Mouse (Mus musculus): ENCODE results near the gene Lsr. TPM values are rescaled to one million over a fixed set of nuclear protein-coding genes. Genes with fewer than 3 reads are reported as not detected.

Lsr gene
- polyA plus RNA-seq, 1 experiment: not detected

DNA sequence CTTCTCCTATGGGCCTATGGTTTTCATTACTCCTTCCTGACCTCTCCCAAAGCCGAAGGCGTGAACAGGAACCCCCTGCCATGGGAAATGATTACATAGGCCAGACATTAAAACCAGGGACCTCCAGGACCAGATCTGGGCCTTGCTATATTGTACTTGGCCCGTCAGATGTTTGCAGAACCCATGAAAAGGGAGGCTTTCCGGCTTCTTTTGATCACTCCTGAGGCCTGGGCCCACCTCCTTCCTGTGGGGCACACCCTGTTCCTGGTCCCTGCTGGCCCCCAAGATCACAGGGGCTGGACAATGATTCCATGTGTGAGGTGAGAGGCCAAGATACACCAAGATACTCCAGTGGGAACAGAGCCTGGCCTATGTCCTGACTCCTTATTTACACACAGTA is 4.1 kb downstream of the Lsr start:
- WGBS: 91% methylated on average over 4 of the region's 4 CpGs
- H3K4me3 ChIP-seq (ENCODE audit: insufficient read depth, low read depth, low read length): no peak overlapping the region
- TF ChIP-seq POLR2A (IDR thresholded peaks at IDR 0.05; ENCODE audit: insufficient read depth, low read depth, low read length) (no peak), CTCF (IDR thresholded peaks at IDR 0.05; ENCODE audit: insufficient read depth, low read depth, low read length) (no peak)
- peaks cover 8% of the 10 kb centered on the region for H3K4me1 ChIP-seq (ENCODE audit: control insufficient read depth, insufficient read depth, low read length)
- H3K27ac ChIP-seq (ENCODE audit: insufficient read depth, low read depth, low read length): no peak overlapping the region

DNA sequence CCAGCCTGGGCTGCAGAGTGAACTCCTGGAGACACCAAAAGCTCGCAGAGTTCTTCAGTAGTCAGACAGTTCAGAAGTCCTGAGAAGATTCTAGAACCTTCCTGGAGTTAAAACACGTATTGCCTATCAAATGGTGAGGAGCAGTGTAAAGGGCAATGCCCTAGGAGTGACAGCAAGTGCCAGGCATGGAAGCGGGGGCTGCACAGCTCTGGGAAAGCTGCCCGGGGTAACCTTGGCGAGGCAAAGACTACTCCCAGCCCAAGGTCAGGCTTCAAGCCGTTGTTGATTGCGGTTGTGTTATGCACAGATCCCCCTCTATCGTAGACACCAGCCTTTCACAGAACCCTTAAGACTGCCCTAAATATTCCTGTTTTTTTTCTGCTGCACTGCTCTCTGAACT is 4.7 kb downstream of the Lsr start:
- TF ChIP-seq POLR2A (IDR thresholded peaks at IDR 0.05; ENCODE audit: insufficient read depth, low read depth, low read length): no peak
- TF ChIP-seq CTCF (IDR thresholded peaks at IDR 0.05; ENCODE audit: insufficient read depth, low read depth, low read length): no peak
- H3K27ac ChIP-seq (ENCODE audit: insufficient read depth, low read depth, low read length): no peak overlapping the region
- 91% methylated on average over 8 of the region's 8 CpGs for WGBS
- H3K4me1 ChIP-seq (ENCODE audit: control insufficient read depth, insufficient read depth, low read length): peaks cover 7% of the 10 kb centered on the region
- H3K4me3 ChIP-seq (ENCODE audit: insufficient read depth, low read depth, low read length): no peak overlapping the region

DNA sequence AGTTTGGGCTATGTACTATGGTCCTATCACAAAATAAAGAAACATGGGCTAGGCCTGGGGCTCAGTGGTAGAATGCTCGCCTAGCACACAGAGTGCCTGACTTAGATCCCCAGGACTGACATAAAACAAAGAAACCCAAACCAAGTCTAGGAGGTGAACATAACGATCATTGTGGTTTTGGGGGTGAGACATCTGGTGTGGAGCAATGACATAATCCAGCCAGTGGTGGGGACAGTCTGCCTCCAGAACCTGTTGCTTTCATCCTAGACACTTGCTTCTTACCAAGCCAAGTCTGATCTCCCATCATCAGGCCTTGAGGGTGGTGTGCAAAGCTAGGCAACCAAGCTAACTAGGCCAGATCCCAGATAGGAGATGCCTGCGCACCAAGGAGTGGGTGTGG is 6.6 kb downstream of the Lsr start:
- 90% methylated on average over 3 of the region's 3 CpGs for WGBS
- no peak for TF ChIP-seq CTCF (IDR thresholded peaks at IDR 0.05; ENCODE audit: insufficient read depth, low read depth, low read length)
- no peak for TF ChIP-seq POLR2A (IDR thresholded peaks at IDR 0.05; ENCODE audit: insufficient read depth, low read depth, low read length)
- peaks cover 4% of the 10 kb centered on the region; the same call in 1 of the 2 replicates for H3K4me1 ChIP-seq (ENCODE audit: control insufficient read depth, insufficient read depth, low read length)

DNA sequence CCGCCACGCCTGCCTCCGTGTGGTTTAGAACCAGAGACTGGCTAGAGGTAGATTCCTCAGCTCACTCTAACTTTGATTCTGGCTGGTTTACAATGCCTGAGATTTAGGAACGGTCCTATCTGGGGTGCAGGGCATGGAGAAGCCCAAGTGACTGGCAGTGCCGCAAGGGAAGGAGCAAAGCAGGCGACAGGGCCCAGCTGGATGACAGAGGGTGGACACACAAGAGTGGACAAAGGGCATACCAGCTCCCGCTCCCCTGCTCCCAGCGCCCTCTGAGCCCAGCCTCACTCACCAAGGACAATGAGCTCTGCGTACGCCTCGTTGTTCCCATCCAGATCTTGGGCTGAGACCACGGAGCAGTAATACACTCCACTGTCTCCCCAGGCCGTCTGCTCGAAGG is 7.6 kb downstream of the Lsr start:
- H3K4me3 ChIP-seq (ENCODE audit: insufficient read depth, low read depth, low read length): no peak overlapping the region
- no peak overlapping the region for H3K27ac ChIP-seq (ENCODE audit: insufficient read depth, low read depth, low read length)
- WGBS: 73% methylated on average over 14 of the region's 14 CpGs
- peaks cover 4% of the 10 kb centered on the region; the same call in 1 of the 2 replicates for H3K4me1 ChIP-seq (ENCODE audit: control insufficient read depth, insufficient read depth, low read length)
- TF ChIP-seq POLR2A (IDR thresholded peaks at IDR 0.05; ENCODE audit: insufficient read depth, low read depth, low read length) (no peak), CTCF (IDR thresholded peaks at IDR 0.05; ENCODE audit: insufficient read depth, low read depth, low read length) (no peak)

More for the DNA sequence above, 6.6 kb downstream of the Lsr start:
- Histone ChIP-seq H3K27ac (ENCODE audit: insufficient read depth, low read depth, low read length) (no peak overlapping the region), H3K4me3 (ENCODE audit: insufficient read depth, low read depth, low read length) (no peak overlapping the region)

DNA sequence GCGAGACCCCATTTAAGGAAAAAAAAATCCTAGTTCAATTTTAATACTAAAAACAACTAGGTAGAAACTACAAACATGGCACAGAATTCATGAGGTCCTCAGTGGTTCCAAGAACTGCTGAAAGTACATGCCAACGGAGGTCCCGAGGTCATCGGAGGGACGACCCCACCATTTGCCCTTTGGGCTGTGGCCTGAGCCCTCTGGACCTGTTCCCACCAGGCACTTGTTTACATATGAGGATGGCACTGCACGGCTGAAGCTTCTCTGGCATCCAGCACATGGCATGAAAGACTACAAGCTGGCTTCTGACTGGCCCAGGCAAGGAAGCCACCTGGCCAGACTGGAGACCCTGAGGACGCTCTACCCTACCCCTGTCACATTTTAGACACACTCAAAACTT is 8.9 kb downstream of the Lsr start:
- H3K4me1 ChIP-seq (ENCODE audit: control insufficient read depth, insufficient read depth, low read length): peaks cover 6% of the 10 kb centered on the region; the same call in 1 of the 2 replicates
- no peak for TF ChIP-seq CTCF (IDR thresholded peaks at IDR 0.05; ENCODE audit: insufficient read depth, low read depth, low read length)
- TF ChIP-seq POLR2A (IDR thresholded peaks at IDR 0.05; ENCODE audit: insufficient read depth, low read depth, low read length): no peak
- 82% methylated on average over 7 of the region's 7 CpGs for WGBS
- no peak overlapping the region for H3K4me3 ChIP-seq (ENCODE audit: insufficient read depth, low read depth, low read length)
- H3K27ac ChIP-seq (ENCODE audit: insufficient read depth, low read depth, low read length): no peak overlapping the region

DNA sequence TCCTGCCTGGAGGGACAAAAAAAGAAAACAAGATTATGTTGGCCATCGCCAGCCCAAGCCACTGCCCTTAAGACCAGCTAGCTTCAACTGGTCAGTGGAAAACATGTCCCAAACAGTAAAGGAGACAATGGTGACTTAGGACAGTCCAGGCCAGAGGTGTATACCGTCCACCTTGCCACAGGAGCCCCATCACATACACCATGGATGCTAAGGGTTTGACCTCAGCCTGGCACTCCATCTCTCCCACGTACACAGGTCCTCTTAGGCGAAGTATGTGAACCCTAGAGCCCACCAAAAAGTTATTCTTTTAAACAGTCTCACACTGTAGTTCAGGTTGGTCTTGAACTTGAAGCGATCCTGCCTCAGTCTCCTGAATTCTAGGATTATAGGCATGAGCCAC is 10.4 kb downstream of the Lsr start:
- peaks cover 19% of the 10 kb centered on the region for H3K4me1 ChIP-seq (ENCODE audit: control insufficient read depth, insufficient read depth, low read length)
- no peak for TF ChIP-seq POLR2A (IDR thresholded peaks at IDR 0.05; ENCODE audit: insufficient read depth, low read depth, low read length)
- TF ChIP-seq CTCF (IDR thresholded peaks at IDR 0.05; ENCODE audit: insufficient read depth, low read depth, low read length): no peak
- 92% methylated on average over 5 of the region's 5 CpGs for WGBS
- no peak overlapping the region for H3K4me3 ChIP-seq (ENCODE audit: insufficient read depth, low read depth, low read length)
- H3K27ac ChIP-seq (ENCODE audit: insufficient read depth, low read depth, low read length): no peak overlapping the region

DNA sequence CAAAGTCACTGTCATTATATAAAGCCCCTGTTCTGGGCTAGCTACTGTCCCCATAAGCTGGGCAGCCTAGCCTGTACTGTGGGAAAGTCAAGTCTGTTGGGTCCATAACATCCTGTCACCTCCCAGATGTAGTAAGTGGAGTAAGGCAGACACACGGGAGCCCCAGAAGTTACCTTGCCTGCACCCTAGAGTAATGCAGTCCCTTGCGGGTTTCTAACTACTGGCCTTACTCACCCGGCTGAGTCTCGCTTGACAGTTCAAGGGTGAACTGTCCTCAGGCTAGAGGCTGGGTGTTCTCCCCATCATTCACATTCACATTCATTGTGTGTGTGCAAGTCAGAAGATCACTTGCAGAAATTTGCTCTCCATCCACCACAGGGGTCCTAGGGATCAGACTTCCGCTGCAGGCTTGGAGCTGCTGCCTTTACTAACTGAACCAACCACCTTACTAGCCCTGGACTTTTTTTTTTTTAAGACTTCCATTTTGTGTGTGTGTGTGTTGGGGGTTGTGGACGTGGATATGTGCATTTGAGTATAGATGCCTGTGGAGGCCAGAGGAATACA is 13.4 kb downstream of the Lsr start:
- Histone ChIP-seq H3K4me3 (ENCODE audit: insufficient read depth, low read depth, low read length) (no peak overlapping the region), H3K4me1 (ENCODE audit: control insufficient read depth, insufficient read depth, low read length) (peaks cover 24% of the 10 kb centered on the region), H3K27ac (ENCODE audit: insufficient read depth, low read depth, low read length) (no peak overlapping the region)
- 80% methylated on average over 6 of the region's 6 CpGs for WGBS
- TF ChIP-seq CTCF (IDR thresholded peaks at IDR 0.05; ENCODE audit: insufficient read depth, low read depth, low read length) (no peak), POLR2A (IDR thresholded peaks at IDR 0.05; ENCODE audit: insufficient read depth, low read depth, low read length) (no peak)

DNA sequence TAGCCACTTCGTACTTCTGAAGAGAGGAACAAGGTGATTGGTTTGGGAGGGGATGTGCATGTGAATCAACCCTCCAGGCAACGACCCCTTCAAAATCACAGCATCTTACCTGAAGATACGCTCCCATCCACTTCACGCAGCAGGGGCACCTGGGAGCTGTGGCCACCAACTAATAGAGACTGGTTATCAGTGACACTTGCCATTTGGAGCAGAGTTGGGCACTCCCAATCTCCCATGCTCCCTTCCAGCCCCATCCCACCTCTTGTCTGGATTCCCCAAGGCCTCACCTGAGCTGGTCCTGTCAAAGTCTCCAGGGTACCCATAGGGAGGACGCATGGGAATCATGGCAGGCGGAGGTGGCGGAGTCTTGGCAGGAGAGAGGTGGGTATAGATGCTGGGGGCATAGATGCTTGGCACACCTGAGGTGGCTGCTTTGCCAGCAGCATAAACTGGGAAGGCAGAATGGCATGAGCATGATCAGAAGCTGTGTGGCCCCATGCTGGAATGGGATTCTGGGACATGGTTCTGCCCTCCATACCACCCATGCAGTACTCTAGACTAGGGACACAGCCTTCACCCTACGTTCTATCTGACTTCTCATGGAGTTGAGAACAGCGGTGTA is 14.3 kb downstream of the Lsr start:
- 94% methylated on average over 9 of the region's 9 CpGs for WGBS
- no peak overlapping the region for H3K4me3 ChIP-seq (ENCODE audit: insufficient read depth, low read depth, low read length)
- no peak overlapping the region for H3K27ac ChIP-seq (ENCODE audit: insufficient read depth, low read depth, low read length)
- peaks cover 26% of the 10 kb centered on the region for H3K4me1 ChIP-seq (ENCODE audit: control insufficient read depth, insufficient read depth, low read length)
- no peak for TF ChIP-seq CTCF (IDR thresholded peaks at IDR 0.05; ENCODE audit: insufficient read depth, low read depth, low read length)
- TF ChIP-seq POLR2A (IDR thresholded peaks at IDR 0.05; ENCODE audit: insufficient read depth, low read depth, low read length): no peak

DNA sequence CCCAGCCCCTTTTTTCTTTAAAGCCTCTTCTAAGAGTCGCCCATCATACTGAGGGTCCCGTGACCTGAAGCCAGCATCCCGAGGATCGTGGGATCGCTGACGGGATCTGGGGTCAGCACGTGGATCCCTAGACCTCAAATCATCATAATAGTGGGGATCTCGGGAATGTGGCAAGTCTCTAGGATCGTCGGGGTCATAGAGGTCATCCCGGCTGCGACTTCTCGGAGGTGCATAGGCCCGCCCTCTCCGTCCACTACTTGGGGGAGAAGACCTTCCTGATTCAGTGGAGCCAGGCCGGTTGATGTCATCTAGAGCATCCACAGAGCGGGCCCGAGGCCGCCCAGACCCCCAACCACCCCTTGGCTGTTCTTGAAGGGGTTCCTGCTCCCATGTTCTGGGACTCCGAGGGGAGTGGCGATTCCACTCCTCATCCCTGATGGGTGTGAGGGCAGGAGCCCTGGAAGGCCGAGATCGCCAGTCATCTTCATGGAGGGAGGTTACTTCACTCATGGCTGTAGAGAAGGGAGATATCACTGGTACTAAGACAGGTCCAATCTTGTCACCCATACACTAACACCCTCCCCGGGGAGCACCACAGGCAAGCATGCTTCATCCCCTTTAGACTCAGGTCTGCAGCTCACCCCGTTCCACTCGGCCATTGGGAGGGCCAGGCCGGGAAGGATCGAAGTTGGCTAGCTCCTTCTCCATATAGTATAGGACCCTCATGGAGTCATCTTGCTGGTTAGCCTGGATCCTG is 15.0 kb downstream of the Lsr start:
- 78% methylated on average over 28 of the region's 28 CpGs for WGBS
- Histone ChIP-seq H3K4me3 (ENCODE audit: insufficient read depth, low read depth, low read length) (peak overlapping the region; percentile 100), H3K27ac (ENCODE audit: insufficient read depth, low read depth, low read length) (peak overlapping the region; percentile 48; the same call in 1 of the 2 replicates), H3K4me1 (ENCODE audit: control insufficient read depth, insufficient read depth, low read length) (peaks cover 26% of the 10 kb centered on the region)
- no peak for TF ChIP-seq POLR2A (IDR thresholded peaks at IDR 0.05; ENCODE audit: insufficient read depth, low read depth, low read length)
- TF ChIP-seq CTCF (IDR thresholded peaks at IDR 0.05; ENCODE audit: insufficient read depth, low read depth, low read length): no peak

Data from olfactory bulb, adult 2 months (tissue).